Mouse (Mus musculus) CD4-positive, CD25-positive, alpha-beta regulatory T cell, adult 2 months (primary cell): ENCODE results near the gene Csf3r.
"Not testable (repeated sequence)": the region's sequence is repeated elsewhere in the genome, so short reads cannot be mapped to it uniquely, and the experiment has no call there.

Experiments used
- DNase-seq: peaks from one replicate; pipeline ENCODE4 v3.0.0-alpha.2; 2012; ENCODE audit warnings: low read depth, low spot score

Csf3r gene

DNA sequence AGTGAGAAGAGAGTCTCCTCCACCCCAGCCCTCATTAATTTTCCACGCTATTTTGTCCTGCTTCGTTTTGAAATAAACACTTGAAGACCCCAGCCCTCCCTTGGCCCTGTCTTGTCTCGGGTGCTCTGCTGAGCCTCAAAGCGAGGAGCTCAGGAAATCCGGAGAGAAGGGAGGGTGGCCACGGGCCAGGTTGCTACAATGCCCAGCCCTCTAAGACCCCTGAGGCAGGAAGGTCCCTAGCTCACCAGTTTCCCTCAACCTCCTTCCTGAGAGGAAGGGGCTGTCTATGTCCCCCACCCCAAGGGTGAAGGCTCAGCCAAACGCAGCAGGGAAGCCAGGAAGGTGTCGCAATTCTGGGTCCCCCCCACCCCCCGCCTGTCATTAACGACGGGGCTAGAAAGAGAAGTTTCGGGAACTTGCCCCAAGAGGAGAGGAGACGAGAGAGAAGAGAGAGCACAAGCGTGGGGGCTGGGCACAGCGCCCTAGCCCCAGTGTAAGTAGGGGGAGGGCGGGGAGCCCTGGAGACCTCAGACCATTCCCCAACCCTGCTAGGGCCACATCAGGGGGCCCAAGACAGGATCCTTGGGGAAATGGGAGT is at the start of gene Csf3r:
TSS of gene Csf3r (plus strand) at position 248 of the 598 bp plus-strand sequence.
- DNase-seq: no peak

DNA sequence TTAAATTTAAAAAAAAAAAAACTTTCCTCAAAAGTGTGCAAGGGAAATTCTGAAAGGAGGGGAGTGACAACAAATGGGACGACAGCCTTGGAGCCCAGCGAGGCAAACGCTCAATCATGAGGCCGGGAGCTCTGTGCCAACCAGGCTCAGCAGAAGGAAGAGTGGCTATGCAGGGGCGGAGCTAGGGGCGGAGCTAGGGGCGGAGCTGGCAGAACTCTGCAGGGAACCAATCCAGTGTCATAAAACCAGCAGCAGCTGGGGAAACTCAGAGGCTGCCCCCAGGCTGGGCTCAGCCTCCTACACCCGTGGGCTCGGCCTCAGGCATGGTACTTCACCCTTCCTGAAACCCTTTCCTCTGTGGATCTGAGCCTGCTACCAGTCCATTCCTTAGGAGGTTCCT is 46.6 kb upstream of the Csf3r start:
- peak; percentile 3 for DNase-seq

DNA sequence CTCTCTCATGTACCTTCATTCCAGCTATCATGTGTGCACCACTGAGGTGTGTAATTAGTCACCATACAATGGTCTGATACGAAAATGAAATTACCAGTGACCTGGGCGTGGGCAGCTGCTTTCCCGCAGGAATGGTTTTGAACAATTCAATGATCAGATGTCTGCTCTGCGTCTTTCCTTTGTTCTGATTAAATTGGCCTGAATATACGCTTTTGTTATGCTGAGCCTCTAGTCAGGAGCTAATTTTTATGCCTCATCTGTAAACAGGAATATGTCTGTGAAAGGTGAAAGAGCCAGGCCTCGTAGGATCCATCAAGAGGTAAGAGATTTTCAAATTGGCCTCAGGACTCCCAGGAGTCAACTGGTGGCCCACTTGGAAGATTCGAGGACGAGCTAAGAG is 41.1 kb upstream of the Csf3r start:
- DNase-seq: no peak

DNA sequence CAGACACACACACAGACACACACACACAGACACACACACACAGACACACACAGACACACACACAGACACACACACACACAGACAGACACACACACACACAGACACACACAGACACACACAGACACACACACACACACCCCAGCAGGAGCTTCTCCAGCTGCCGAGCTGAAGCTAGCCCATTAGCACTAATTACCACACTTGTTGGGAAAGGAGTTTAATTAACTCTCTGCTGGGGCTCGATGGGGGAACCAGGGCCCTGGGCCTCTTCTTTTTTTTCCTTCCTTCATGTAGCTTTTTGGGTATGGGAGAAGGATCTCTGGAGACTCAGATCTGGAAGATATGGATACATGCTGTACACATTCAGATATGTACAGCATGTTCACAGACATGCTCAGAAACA is 38.6 kb upstream of the Csf3r start:
- DNase-seq: not testable (repeated sequence)

DNA sequence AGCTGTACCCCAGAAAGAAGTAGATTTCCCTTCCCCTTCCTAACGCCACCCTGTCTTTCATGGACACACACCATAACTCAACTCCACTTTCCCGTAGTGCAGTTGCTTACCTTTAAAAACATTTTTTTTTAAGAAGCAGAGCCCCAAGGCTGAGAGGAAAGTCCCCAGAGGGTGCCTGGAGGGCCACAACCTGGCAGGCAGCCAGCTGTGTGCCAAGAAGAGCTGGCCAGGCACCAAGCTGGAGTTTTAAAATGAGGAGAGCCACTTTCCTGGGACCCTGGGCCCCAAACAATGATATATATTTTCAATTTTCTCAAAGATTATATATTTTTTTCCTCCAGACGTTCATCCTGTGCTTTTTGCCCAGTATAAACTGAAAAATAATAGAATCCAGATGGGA is 37.3 kb upstream of the Csf3r start:
- DNase-seq: no peak

DNA sequence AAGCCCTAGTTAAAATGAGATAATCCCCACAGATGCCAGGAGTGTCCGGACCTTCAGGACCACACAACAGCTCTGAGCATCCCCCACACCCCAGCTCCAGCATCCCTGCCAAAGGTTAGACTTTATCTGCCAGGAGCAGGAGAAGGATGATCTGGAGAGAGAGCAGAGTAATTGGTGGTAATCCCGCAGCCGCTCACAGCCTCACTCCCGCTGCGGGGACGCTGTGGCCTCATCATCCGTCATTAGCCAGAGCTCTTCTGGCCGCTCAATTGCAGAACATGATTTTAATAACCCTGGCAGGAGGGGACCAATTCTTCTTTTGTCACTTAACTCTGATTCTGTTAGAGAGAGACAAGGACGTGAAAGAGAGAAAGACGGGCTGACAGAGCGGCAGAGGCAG is 35.3 kb upstream of the Csf3r start:
- DNase-seq: no peak

DNA sequence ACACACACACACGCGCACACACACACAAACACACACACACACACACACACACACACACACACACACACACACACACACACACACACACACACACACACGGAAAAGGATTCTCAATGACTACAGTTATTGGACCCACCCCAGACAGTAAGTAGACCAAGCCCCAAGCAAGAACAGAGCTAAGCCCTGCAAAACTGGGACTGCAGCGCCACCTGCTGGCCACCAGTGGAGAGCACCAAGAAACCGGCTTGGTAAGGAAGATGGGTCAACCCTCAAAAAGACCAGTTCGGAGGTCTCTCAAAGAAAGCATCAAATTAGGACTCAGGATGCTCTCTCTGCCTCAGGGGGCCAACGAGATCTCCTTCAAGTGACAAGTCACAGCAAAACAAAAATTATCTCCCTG is 34.2 kb upstream of the Csf3r start:
- peak; percentile 64 for DNase-seq

DNA sequence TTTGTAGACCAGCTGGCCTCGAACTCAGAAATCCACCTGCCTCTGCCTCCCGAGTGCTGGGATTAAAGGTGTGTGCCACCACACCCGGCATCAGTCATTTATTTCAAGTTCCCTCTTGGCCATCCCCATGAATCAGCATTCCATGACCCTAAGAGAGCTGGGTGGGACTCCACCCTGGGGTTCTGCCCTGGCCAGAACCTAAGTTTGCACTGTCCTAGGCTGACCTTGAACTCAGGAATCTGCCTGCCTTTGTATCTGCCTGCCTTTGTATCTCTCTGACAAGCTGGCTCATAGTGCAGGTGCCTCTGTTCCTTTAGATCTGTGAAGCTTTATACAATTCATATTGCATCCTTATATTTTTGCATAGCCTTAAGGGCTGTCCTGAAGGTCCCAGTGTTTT is 32.1 kb upstream of the Csf3r start:
- no peak for DNase-seq

DNA sequence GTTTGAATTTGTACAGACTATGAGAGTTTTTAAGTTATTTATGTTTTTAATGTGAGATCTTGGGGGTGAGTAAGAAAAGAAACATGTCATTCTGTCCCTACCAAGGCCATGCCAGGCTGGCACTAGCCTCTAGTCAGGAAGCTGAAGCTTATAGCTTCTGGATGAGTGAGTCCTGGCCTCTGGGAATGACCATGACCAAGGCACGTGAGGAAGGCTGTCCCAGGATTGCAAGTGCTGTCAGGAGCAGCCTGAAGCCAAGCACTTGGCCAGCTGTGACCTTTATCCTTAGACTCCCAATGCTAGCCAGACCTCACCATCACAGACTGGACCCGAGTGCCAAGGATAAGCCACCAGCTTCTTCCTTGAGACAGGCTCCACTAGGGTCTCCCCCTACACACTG is 31.4 kb upstream of the Csf3r start:
- DNase-seq: no peak

DNA sequence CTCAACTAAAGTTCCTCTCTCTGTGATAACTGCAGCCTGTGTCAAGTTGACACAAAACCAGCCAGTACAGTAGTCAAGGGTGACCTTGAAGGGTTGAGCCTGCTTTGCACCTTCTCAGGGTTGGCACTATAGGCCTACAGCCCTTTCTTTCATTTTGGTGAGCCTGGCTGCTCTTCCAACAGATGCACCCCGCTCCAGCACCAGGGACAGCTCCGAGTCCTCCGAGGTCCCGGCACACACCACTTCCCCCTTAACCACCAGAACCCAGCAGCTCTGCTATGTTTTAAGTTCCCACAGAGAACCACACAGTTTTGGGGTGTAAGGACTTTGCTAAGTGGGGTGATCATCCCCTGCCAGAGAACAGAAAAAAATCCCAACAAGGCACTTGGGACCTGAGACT is 27.8 kb upstream of the Csf3r start:
- DNase-seq: no peak

DNA sequence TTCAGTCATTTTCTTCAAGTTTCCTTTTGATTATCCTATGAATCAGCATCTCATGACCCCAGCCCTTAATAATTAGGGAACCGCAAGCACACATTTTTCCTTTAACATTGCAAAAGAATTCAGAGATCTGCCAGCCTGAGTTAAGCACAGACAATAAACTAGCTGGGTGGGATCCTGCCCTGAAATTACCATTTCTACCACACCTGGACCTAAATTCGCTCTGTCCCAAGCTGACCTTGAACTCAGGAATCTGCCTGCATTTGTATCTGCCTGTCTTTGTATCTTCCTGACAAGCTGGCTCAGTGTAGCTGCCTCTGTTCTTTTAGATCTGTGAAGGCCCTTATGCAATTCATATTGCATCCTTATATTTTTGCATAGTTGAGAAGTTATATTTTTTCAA is 26.5 kb upstream of the Csf3r start:
- no peak for DNase-seq

DNA sequence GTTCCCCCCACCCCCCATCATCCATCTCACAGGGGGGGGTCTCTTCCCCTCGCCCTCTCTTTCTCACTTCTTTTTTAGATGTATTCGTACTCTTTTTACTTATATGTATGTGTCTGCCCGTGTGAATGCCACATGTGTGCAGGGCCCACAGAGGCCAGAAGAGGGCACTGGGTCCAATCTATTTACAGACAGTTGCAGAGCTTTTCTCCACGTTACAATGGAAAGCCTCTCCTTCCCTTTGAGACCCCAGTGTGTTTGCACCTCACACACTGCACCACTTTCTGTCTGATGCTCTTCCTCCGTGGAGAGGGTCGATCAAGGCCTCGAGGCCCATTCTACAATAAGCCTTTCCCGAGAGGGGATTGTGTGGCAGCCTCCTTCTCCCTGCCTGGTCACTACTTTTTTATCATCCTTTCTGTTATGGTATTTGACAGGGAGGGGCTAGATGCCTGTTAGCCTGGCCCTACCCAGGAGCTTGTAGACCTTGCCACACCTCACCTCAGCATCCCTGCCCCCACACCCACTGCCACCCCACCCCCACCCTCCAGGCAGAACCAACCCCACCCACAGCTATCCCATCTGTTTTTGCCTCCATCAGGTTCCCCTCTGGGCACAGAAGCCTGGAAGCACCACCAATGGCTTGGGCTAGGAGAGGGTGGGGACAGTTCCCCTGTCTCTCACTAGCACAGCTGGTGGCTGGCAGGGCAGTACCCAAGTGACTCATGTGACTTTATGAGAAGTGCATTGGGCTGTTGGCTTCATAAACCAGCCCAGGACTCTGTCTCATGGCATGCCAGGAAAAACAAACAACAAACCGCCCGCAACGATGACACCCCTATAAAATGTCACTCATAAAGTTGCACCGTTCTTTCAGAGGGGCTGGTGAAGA is 22.8 kb upstream of the Csf3r start:
- DNase-seq: no peak

DNA sequence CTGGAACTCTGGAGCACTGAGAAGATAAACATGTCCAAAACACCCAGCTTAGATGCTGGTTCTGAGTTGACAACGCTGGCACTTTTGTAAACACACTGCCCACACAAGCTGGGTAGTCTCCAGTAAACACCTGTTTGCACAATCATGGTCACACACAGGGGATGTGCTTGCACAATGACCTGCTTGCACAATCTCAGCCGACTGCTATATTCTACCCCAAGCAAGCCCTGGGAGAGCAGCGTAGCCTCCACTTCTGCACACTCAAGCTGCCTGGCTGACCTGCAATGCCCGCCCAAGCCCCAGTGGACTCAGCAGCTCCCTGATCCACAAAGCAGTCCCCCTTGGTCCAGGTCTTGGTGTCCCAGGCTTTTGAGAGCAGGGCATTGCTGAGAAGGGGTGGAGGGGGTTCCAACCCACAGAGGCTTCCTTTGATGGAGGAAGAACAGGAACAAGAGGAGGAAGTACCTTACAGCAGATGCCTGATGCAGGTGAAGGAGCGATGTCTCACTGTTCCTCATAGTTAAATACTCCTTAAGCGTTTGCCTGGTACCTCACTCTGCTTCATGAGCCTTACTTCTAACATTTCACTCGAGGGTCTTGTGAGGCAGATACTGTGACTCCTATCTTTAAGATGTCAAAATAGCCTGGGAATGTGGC is 6.5 kb upstream of the Csf3r start:
- no peak for DNase-seq

DNA sequence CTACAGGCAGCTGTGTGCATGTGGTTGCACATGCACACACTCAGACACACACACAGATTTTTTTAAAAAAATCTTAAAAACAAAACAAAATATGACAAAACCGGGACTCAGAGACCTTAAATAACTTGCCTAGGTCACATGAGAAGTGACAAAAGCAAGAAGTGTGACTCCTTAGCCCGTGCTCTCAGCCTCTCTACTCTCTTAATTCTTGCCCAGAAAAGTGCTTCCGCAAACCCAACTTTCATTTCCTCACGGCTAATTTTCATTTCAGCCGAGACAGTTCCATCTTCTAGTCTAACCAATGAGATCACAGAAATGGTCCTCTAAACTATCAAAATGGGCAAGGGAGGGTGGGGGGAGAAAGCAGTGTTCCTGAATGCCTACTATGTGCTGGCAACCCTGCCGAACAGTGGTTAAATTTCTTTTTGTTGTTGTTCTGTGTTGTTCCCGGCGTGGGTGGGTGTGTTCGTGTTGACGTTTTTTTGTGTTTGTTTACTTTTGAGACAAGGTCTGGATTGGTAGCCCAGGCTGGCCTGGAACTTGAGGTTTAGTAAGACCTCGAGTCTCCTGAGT is 5.3 kb upstream of the Csf3r start:
- DNase-seq: no peak

DNA sequence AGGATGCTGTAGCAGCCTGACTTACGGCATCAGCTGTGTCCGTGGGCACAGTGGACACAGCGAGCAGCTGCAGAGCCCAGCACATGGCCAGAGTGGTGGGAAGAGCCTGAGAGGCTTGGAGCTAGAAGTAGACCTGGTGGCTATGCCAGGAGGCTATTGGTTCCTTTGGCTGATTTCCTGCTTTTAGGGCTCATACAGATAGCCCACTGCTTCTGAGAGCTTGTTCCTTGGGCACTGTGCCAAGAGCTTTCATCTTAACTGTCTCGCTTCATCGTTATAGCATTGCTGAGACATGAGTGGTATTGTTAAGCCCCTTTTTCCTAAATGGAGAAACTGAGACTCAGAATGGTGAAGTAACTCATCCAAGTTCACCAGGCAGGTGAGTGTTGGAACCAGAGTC is 1.5 kb downstream of the Csf3r start:
- no peak for DNase-seq

DNA sequence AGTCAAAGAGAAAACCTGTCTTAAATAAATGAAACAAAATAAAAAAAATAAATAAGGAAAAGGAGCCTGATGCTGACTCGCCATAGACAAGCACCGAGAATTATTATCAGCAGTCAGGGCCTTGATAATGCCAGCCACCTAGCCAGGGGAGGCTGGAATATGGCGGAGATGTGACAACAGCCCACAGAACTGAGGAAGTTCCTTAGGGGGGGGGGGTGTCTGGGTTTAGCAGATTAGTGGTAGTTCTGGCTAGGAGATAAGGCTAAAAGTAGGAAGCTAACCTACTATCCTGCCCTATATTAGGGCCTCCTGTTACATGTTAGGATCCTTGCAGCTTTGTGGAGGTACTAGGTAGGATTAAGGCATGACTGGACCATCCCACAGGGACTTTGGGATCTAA is 3.6 kb downstream of the Csf3r start:
- DNase-seq: no peak

DNA sequence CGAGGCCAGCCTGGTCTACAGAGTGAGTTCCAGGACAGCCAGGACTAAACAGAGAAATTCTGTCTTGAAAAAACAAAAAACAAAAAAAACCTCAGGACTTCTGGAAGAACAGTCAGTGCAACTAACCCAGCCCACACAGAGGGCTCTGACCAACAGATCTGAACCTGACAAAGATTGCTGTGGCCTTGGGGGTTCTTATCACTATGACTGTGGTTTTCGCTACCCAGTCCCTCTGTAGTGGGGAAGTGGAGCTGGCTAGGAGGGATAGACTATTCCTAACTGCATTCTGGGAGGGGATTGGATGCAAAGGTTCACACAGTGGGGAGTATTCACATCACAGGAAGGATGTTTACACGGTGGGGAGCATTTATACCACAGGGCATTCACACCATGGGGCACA is 4.7 kb downstream of the Csf3r start:
- no peak for DNase-seq

DNA sequence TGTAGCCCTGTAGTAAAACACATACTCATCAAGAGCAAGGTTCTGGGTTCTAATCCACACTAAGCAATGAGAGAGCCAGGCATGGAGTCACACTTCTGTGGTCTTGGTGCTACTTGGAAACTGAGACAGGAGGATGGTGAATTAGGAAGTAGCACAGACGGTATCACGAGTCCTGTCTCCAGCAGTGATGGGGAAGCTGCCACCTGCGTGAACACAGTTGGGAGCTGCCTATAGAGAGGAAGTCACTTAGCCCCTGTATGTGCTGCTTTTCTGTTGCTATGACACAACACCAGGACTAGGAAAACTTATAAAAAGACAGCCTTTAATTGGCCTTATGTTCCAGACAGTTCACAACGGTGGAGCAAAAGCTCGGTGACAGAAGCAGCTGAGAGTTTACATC is 6.4 kb downstream of the Csf3r start:
- no peak for DNase-seq

DNA sequence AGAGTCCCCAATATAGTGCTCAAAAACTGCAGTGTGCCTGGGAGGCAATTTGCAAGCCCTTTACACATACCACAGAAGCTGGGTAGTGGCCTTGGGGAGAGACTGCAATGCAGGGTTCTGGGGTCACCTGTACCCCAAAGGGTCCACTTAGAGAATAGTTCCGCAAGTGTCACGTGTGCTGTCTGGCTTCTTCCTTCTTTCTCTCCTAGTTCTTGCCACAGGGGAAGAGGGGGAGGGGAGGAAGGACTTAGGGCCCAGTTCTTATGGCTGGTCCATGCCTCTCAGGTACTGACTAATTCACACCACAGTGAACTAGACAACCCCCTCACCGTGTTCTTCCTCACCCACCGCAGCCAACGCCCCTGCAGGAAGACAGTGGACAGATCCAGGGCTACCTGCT is 11.1 kb downstream of the Csf3r start:
- DNase-seq: no peak

DNA sequence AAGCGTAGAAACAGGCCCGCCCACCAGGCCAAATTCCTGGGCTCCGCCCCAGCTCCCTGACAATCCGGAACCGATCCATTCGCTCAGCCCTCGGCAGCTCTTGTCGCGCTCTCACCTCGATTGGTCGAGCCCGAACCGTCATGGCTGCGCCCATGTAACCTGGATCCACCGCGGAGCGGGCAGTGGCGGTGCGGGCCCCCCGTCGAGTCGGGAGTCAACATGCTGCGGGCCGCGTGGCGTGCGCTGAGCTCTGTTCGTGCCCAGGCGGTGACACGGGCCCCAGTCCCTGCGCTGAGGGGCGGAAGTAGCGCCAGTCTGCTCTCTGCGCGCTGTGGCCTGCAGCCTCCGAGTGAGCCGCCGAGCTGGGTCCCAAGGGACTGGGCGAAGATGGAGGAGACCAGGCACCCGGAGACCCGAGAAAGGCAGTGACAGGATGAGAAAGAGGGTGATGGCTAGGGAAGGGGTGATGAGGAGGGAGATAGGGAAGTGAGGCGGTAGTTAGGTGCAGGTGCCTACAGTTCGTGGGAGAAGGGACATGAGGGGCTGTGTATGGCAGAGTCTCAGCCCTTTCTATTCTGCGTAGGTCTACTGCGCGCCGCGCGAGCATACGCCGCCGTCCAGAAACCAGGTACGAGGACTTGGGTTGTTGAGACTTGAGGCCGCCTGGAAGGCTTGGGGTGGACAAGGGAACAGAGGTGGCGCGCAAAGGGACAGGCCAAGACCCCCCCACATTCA is 22.7 kb downstream of the Csf3r start, which contains the start of gene Mrps15:
TSS of gene Mrps15 (plus strand) at position 75 of the 735 bp plus-strand sequence.
- DNase-seq: peak; percentile 90

DNA sequence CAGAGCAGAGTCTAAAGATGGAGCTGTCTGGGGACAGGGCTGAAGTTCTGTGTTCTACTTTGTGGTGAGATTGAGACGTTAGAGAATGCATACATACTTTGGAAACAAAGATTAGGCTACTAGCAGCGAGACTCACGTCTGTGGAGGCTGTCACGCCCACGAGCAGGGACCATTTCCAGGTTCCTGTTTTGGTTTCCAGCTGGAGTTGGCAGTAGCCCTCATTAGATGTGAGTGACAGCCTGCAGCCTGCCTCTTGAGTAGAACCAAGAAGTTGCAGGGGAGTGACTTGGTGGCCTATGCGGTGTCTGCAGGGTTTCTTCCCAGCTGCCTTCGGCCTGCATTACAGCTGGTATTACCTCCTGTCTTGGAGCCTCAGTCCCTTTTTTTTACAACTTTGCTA is 27.3 kb downstream of the Csf3r start:
- DNase-seq: no peak
